Mouse (Mus musculus) lung, postnatal 0 days (tissue): Measurements from ENCODE around the gene Calhm3. TPM values are rescaled to one million over a fixed set of nuclear protein-coding genes. Genes with fewer than 3 reads are reported as not detected.
"Not testable (repeated sequence)": the region's sequence is repeated elsewhere in the genome, so short reads cannot be mapped to it uniquely, and the experiment has no call there.

ENCODE experiments used
- ATAC-seq: fragments of 200-750 bp; cut with Nextera tagmentation; 2 replicates; pipeline ENCODE4 v1.8.0; 2017; ENCODE audit warnings: moderate library complexity
- DNase-seq: peaks from one replicate; pipeline ENCODE4 v3.0.0-alpha.2; 2016; ENCODE audit warnings: low spot score
- H3K27ac ChIP-seq: fragments of 300-500 bp; sonication (generic); 2 replicates; pipeline ENCODE4 v1.5.1; 2014; ENCODE audit warnings: antibody characterized with exemption, mild to moderate bottlenecking, low read length, mixed read lengths
- H3K27me3 ChIP-seq: fragments of 300-500 bp; sonication (generic); replicated peaks from 2 replicates; pipeline ENCODE4 v1.6.1; 2014; ENCODE audit warnings: low read length, mixed read lengths; ENCODE audit not compliant: insufficient read depth
- H3K36me3 ChIP-seq: fragments of 300-500 bp; sonication (generic); 2 replicates; pipeline ENCODE4 v1.6.1; 2014; ENCODE audit warnings: low read length, mixed read lengths; ENCODE audit not compliant: insufficient read depth
- H3K4me1 ChIP-seq: fragments of 300-500 bp; sonication (generic); 2 replicates; pipeline ENCODE4 v1.6.1; 2014; ENCODE audit warnings: antibody characterized with exemption, low read depth, low read length, mixed read lengths; ENCODE audit not compliant: insufficient read depth
- H3K4me2 ChIP-seq: fragments of 300-500 bp; sonication (generic); replicated peaks from 2 replicates; pipeline ENCODE4 v1.6.1; 2014; ENCODE audit warnings: low read depth, mild to moderate bottlenecking, low read length, moderate library complexity, mixed read lengths
- H3K4me3 ChIP-seq: fragments of 300-500 bp; sonication (generic); 2 replicates; pipeline ENCODE4 v1.5.1; 2014; ENCODE audit warnings: low read depth, low read length
- H3K9ac ChIP-seq: fragments of 300-500 bp; sonication (generic); replicated peaks from 2 replicates; pipeline ENCODE4 v1.6.1; 2014; ENCODE audit warnings: low read depth, mild to moderate bottlenecking
- H3K9me3 ChIP-seq: fragments of 300-500 bp; sonication (generic); 2 replicates; pipeline ENCODE4 v1.6.1; 2016; ENCODE audit warnings: low read length, mixed read lengths
- CTCF ChIP-seq: IDR thresholded peaks from 2 replicates; pipeline ENCODE4 v1.5.1; 2016; ENCODE audit warnings: antibody characterized with exemption, mild to moderate bottlenecking
- EP300 ChIP-seq: IDR thresholded peaks from 2 replicates; pipeline ENCODE4 v1.6.1; 2016; ENCODE audit warnings: antibody characterized with exemption, mild to moderate bottlenecking, control low read depth
- WGBS: fragments of 180-500 bp; shearing (Covaris S2); extraction: QIAGEN DNeasy Blood & Tissue Kit; methylation state at CpG from one replicate; pipeline ENCODE4 v1.1.7; 2014; 5-methylcytosine and 5-hydroxymethylcytosine counted together
- polyA plus RNA-seq: library from polyadenylated mRNA; unstranded; fragments of >200 nt; fragmentation: Nextera tagmentation; extraction: Ambion mirVana; gene quantifications from 2 replicates; pipeline ENCODE4 v1.2.1, GENCODE M21; 2015

Gene Calhm3
- polyA plus RNA-seq, 1 experiment from 2014 or later = not detected

GRCm38 (mm10) chr19:47144154-47144553, 13.4 kb downstream of the Calhm3 start, which contains the start of gene Calhm1:
TSS of gene Calhm1 (minus strand) at chr19:47144254.
- no peak within 1 kb of the TSS for H3K4me3 ChIP-seq
- no peaks in the 10 kb centered on the region for H3K36me3 ChIP-seq
- H3K9ac ChIP-seq = no peak within 1 kb of the TSS
- H3K4me2 ChIP-seq = no peak within 1 kb of the TSS
- ATAC-seq (no peak), DNase-seq (no peak)
- H3K27ac ChIP-seq = no peak within 1 kb of the TSS
- H3K9me3 ChIP-seq = no peaks in the 10 kb centered on the region
- no peaks in the 10 kb centered on the region for H3K4me1 ChIP-seq
- no peaks in the 10 kb centered on the region for H3K27me3 ChIP-seq
- no peak for TF ChIP-seq EP300
- no peak for TF ChIP-seq CTCF
- 90% methylated on average over 6 of the region's 6 CpGs for WGBS

- TF ChIP-seq CTCF (no peak), EP300 (no peak)
- no peak overlapping the region for H3K9ac ChIP-seq
- no peak overlapping the region for H3K4me2 ChIP-seq
- no peak overlapping the region for H3K27ac ChIP-seq
- 71% methylated on average over 6 of the region's 6 CpGs for WGBS
- H3K9me3 ChIP-seq = no peaks in the 10 kb centered on the region
- DNase-seq (no peak), ATAC-seq (no peak)
- H3K36me3 ChIP-seq = no peaks in the 10 kb centered on the region
- H3K4me3 ChIP-seq = no peak overlapping the region
- peaks cover 5% of the 10 kb centered on the region; the same call in 1 of the 2 replicates for H3K4me1 ChIP-seq
- no peaks in the 10 kb centered on the region for H3K27me3 ChIP-seq
Measured at GRCm38 (mm10) chr19:47142438-47142837, 15.1 kb downstream of the Calhm3 start.

GRCm38 (mm10) chr19:47139611-47140010, 18.0 kb downstream of the Calhm3 start:
- WGBS = 42% methylated on average over 7 of the region's 7 CpGs
- H3K27me3 ChIP-seq, H3K4me2 ChIP-seq, ATAC-seq, H3K9ac ChIP-seq, H3K9me3 ChIP-seq, H3K36me3 ChIP-seq, DNase-seq, H3K27ac ChIP-seq, H3K4me3 ChIP-seq: not testable (repeated sequence)
- H3K4me1 ChIP-seq = peaks cover 17% of the 10 kb centered on the region; the same call in 1 of the 2 replicates

- Histone ChIP-seq H3K4me1 (peaks cover 17% of the 10 kb centered on the region; the same call in 1 of the 2 replicates), H3K36me3 (no peaks in the 10 kb centered on the region), H3K9ac (peak within 1 kb of the TSS; percentile 41; the same call in 1 of the 2 replicates), H3K9me3 (no peaks in the 10 kb centered on the region), H3K27me3 (no peaks in the 10 kb centered on the region), H3K27ac (peak within 1 kb of the TSS; percentile 78), H3K4me2 (peak within 1 kb of the TSS; percentile 63), H3K4me3 (peak within 1 kb of the TSS; percentile 48)
- TF ChIP-seq CTCF (no peak), EP300 (0 out of 2 replicates have a peak, but pooled peaks have one; percentile 20)
- peak; percentile 82 for DNase-seq
- 1% methylated on average over 28 of the region's 28 CpGs for WGBS
- peak; percentile 84 for ATAC-seq
Measured at GRCm38 (mm10) chr19:47137771-47138421, 19.7 kb downstream of the Calhm3 start, which contains the start of gene Calhm2. TSS of gene Calhm2 (minus strand) at chr19:47138294.

GRCm38 (mm10) chr19:47137051-47137581, 20.4 kb downstream of the Calhm3 start:
- 17% methylated on average over 6 of the region's 6 CpGs for WGBS

GRCm38 (mm10) chr19:47136170-47136569, 21.4 kb downstream of the Calhm3 start:
- ATAC-seq (no peak), DNase-seq (no peak)
- no peak overlapping the region for H3K4me3 ChIP-seq
- H3K4me2 ChIP-seq = no peak overlapping the region
- H3K9me3 ChIP-seq = no peaks in the 10 kb centered on the region
- H3K9ac ChIP-seq = no peak overlapping the region
- H3K36me3 ChIP-seq = no peaks in the 10 kb centered on the region
- TF ChIP-seq CTCF (no peak), EP300 (no peak)
- H3K27ac ChIP-seq = no peak overlapping the region
- peaks cover 17% of the 10 kb centered on the region; the same call in 1 of the 2 replicates for H3K4me1 ChIP-seq
- 82% methylated on average over 5 of the region's 5 CpGs for WGBS
- H3K27me3 ChIP-seq = no peaks in the 10 kb centered on the region

More at GRCm38 (mm10) chr19:47137051-47137581, 20.4 kb downstream of the Calhm3 start:
- H3K4me3 ChIP-seq = peak overlapping the region; percentile 48
- H3K27ac ChIP-seq = peak overlapping the region; percentile 78
- ATAC-seq (peak; percentile 50), DNase-seq (peak; percentile 63)
- no peaks in the 10 kb centered on the region for H3K36me3 ChIP-seq
- H3K9ac ChIP-seq = 0 out of 2 replicates have a peak overlapping the region, but pooled peaks have one; percentile 23
- H3K27me3 ChIP-seq = no peaks in the 10 kb centered on the region
- peaks cover 17% of the 10 kb centered on the region; the same call in 1 of the 2 replicates for H3K4me1 ChIP-seq
- peak overlapping the region; percentile 63 for H3K4me2 ChIP-seq
- TF ChIP-seq CTCF (no peak), EP300 (no peak)
- no peaks in the 10 kb centered on the region for H3K9me3 ChIP-seq
